Mouse (Mus musculus): ENCODE data around the gene Cog1. TPM values are rescaled to one million over a fixed set of nuclear protein-coding genes. Genes with fewer than 3 reads are reported as not detected.

The Cog1 gene
- total RNA-seq, 1 experiment = 19.1 TPM

GRCm38 (mm10) chr11:113627785-113628184, 21.2 kb upstream of the Cog1 start:
- Histone ChIP-seq H3K9ac (ENCODE audit: insufficient read depth, low read depth, low read length, poor library complexity, severe bottlenecking) (no peak overlapping the region), H3K27ac (ENCODE audit: insufficient read depth, low read depth, low read length, poor library complexity, severe bottlenecking) (no peak overlapping the region), H3K36me3 (ENCODE audit: control insufficient read depth, insufficient read depth, low read length, poor library complexity, severe bottlenecking) (no peaks in the 10 kb centered on the region), H3K9me3 (ENCODE audit: control insufficient read depth, insufficient read depth, low read depth, low read length) (no peaks in the 10 kb centered on the region), H3K4me1 (ENCODE audit: control insufficient read depth in 2 of 2, insufficient read depth in 2 of 2, low read length in 2 of 2, poor library complexity in 1 of 2) (no peaks in the 10 kb centered on the region), H3K4me3 (ENCODE audit: insufficient read depth in 1 of 2, low read depth in 1 of 2, low read length in 2 of 2, poor library complexity in 1 of 2, severe bottlenecking in 1 of 2) (no peak overlapping the region)
- DNase-seq (ENCODE audit: low read depth, low spot score) = no peak
- in situ Hi-C loops (cut with MboI; ENCODE audit: low sequenced_read_pairs in 2 of 2, unreplicated experiment in 2 of 2) = loop anchor here (5.0 to 25.0 kb wide), 3 partner anchors 333 to 450 kb away; no protein-coding TSS in a partner anchor
- no peak for TF ChIP-seq HCFC1 (IDR thresholded peaks at IDR 0.05; ENCODE audit: borderline replicate concordance, insufficient read depth, low read length)
- no peak for TF ChIP-seq ZC3H11A (IDR thresholded peaks at IDR 0.05; ENCODE audit: borderline replicate concordance, low read depth, low read length)
- no peak for TF ChIP-seq CHD2 (IDR thresholded peaks at IDR 0.05; ENCODE audit: low read depth, low read length)
- TF ChIP-seq MAFK (IDR thresholded peaks at IDR 0.05; ENCODE audit: insufficient read depth, low read depth, low read length) = no peak
- no peak for TF ChIP-seq ZNF384 (IDR thresholded peaks at IDR 0.05; ENCODE audit: low read depth, low read length)

DNA sequence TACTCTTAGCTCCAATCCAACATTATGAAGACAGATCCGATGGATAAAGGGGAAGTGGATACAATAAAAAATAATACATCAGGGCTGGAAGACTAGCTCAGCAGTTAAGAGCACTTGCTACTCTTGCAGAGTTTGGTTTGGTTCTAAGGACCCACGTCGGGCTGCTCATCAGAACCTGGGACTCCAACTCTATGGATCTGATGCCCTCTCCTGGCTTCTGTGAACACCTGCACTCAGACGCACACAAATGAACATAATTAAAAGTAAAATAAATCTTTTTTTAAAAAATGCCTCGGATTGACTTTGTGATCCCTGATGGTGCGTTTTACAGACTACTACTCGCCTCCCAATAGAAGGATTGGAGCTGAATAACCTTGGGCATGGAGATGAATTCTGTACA, 18.3 kb upstream of the Cog1 start:
- H3K27ac ChIP-seq (ENCODE audit: insufficient read depth, low read depth, low read length, poor library complexity, severe bottlenecking) = no peak overlapping the region
- no peak overlapping the region for H3K9ac ChIP-seq (ENCODE audit: insufficient read depth, low read depth, low read length, poor library complexity, severe bottlenecking)
- H3K4me1 ChIP-seq (ENCODE audit: control insufficient read depth in 2 of 2, insufficient read depth in 2 of 2, low read length in 2 of 2, poor library complexity in 1 of 2) = no peaks in the 10 kb centered on the region
- TF ChIP-seq ZC3H11A (IDR thresholded peaks at IDR 0.05; ENCODE audit: borderline replicate concordance, low read depth, low read length) = peak; percentile 59
- no peak for TF ChIP-seq HCFC1 (IDR thresholded peaks at IDR 0.05; ENCODE audit: borderline replicate concordance, insufficient read depth, low read length)
- in situ Hi-C loops (cut with MboI; ENCODE audit: low sequenced_read_pairs in 2 of 2, unreplicated experiment in 2 of 2) = loop anchor here in 1 of 2 experiments (25.0 kb wide), 1 partner anchor 443 kb away; no protein-coding TSS in a partner anchor
- no peak for DNase-seq (ENCODE audit: low read depth, low spot score)
- no peaks in the 10 kb centered on the region for H3K36me3 ChIP-seq (ENCODE audit: control insufficient read depth, insufficient read depth, low read length, poor library complexity, severe bottlenecking)
- H3K4me3 ChIP-seq (ENCODE audit: insufficient read depth in 1 of 2, low read depth in 1 of 2, low read length in 2 of 2, poor library complexity in 1 of 2, severe bottlenecking in 1 of 2) = no peak overlapping the region
- no peaks in the 10 kb centered on the region for H3K9me3 ChIP-seq (ENCODE audit: control insufficient read depth, insufficient read depth, low read depth, low read length)

DNA sequence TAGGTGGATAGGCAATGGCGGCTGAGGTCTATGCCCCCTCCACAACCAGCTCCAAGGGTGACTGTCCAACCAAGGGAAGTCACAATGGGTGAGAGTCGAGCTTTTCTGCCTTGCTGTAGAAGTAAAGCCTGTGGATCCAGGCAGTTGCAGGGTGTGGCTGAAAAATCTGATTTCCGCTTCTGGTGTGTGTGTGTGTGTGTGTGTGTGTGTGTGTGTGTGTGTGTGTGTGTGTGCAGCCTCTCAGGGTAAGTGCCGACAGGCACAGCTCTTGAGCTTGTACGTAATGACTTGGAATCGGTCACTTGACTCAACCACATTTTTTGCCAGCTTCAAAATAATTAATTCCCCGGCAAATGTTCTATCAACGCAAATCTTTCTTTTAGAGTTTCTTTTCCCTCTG, 17.7 kb upstream of the Cog1 start:
- in situ Hi-C loops (cut with MboI; ENCODE audit: low sequenced_read_pairs in 2 of 2, unreplicated experiment in 2 of 2) = loop anchor here in 1 of 2 experiments (25.0 kb wide), 1 partner anchor 444 kb away; no protein-coding TSS in a partner anchor

GRCm38 (mm10) chr11:113631862-113632261, 17.1 kb upstream of the Cog1 start:
- in situ Hi-C loops (cut with MboI; ENCODE audit: low sequenced_read_pairs in 2 of 2, unreplicated experiment in 2 of 2) = loop anchor here in 1 of 2 experiments (25.0 kb wide), 1 partner anchor 445 kb away; no protein-coding TSS in a partner anchor
- DNase-seq (ENCODE audit: low read depth, low spot score) = no peak

More for the DNA sequence above, 17.7 kb upstream of the Cog1 start:
- no peak overlapping the region for H3K4me3 ChIP-seq (ENCODE audit: insufficient read depth in 1 of 2, low read depth in 1 of 2, low read length in 2 of 2, poor library complexity in 1 of 2, severe bottlenecking in 1 of 2)
- H3K9me3 ChIP-seq (ENCODE audit: control insufficient read depth, insufficient read depth, low read depth, low read length) = no peaks in the 10 kb centered on the region
- no peak overlapping the region for H3K27ac ChIP-seq (ENCODE audit: insufficient read depth, low read depth, low read length, poor library complexity, severe bottlenecking)
- H3K4me1 ChIP-seq (ENCODE audit: control insufficient read depth in 2 of 2, insufficient read depth in 2 of 2, low read length in 2 of 2, poor library complexity in 1 of 2) = no peaks in the 10 kb centered on the region
- no peak overlapping the region for H3K9ac ChIP-seq (ENCODE audit: insufficient read depth, low read depth, low read length, poor library complexity, severe bottlenecking)
- TF ChIP-seq HCFC1 (IDR thresholded peaks at IDR 0.05; ENCODE audit: borderline replicate concordance, insufficient read depth, low read length) = no peak
- TF ChIP-seq ZNF384 (IDR thresholded peaks at IDR 0.05; ENCODE audit: low read depth, low read length) = no peak
- no peak for TF ChIP-seq ZC3H11A (IDR thresholded peaks at IDR 0.05; ENCODE audit: borderline replicate concordance, low read depth, low read length)
- no peak for TF ChIP-seq MAFK (IDR thresholded peaks at IDR 0.05; ENCODE audit: insufficient read depth, low read depth, low read length)
- no peak for TF ChIP-seq CHD2 (IDR thresholded peaks at IDR 0.05; ENCODE audit: low read depth, low read length)
- no peaks in the 10 kb centered on the region for H3K36me3 ChIP-seq (ENCODE audit: control insufficient read depth, insufficient read depth, low read length, poor library complexity, severe bottlenecking)
- DNase-seq (ENCODE audit: low read depth, low spot score) = no peak

DNA sequence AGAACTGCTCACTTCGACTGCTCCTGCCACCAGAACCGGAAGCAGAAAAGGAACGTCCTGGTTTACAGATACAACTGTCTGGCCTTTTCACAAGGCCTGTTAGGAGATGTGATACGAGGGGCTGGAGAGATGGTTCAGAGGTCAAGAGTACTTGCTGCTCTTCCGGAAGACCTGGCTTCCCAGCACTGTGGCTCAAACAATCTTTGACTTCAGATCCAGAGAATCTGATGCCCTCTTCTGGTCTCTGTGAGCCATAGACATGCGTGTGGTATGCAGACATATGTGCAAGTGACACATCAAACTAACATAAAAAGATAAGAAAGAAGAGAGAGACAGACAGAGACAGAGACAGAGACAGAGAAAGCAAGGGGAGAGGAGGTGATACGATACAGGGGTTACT, 16.7 kb upstream of the Cog1 start:
- DNase-seq (ENCODE audit: low read depth, low spot score) = no peak
- in situ Hi-C loops (cut with MboI; ENCODE audit: low sequenced_read_pairs in 2 of 2, unreplicated experiment in 2 of 2) = loop anchor here in 1 of 2 experiments (25.0 kb wide), 1 partner anchor 445 kb away; no protein-coding TSS in a partner anchor
- H3K9ac ChIP-seq (ENCODE audit: insufficient read depth, low read depth, low read length, poor library complexity, severe bottlenecking) = no peak overlapping the region
- peaks cover 5% of the 10 kb centered on the region; the same call in 1 of the 2 replicates for H3K9me3 ChIP-seq (ENCODE audit: control insufficient read depth, insufficient read depth, low read depth, low read length)
- H3K4me3 ChIP-seq (ENCODE audit: insufficient read depth in 1 of 2, low read depth in 1 of 2, low read length in 2 of 2, poor library complexity in 1 of 2, severe bottlenecking in 1 of 2) = no peak overlapping the region
- H3K27ac ChIP-seq (ENCODE audit: insufficient read depth, low read depth, low read length, poor library complexity, severe bottlenecking) = no peak overlapping the region
- no peak for TF ChIP-seq MAFK (IDR thresholded peaks at IDR 0.05; ENCODE audit: insufficient read depth, low read depth, low read length)
- no peak for TF ChIP-seq ZC3H11A (IDR thresholded peaks at IDR 0.05; ENCODE audit: borderline replicate concordance, low read depth, low read length)
- TF ChIP-seq HCFC1 (IDR thresholded peaks at IDR 0.05; ENCODE audit: borderline replicate concordance, insufficient read depth, low read length) = no peak
- no peak for TF ChIP-seq CHD2 (IDR thresholded peaks at IDR 0.05; ENCODE audit: low read depth, low read length)
- TF ChIP-seq ZNF384 (IDR thresholded peaks at IDR 0.05; ENCODE audit: low read depth, low read length) = no peak
- no peaks in the 10 kb centered on the region for H3K4me1 ChIP-seq (ENCODE audit: control insufficient read depth in 2 of 2, insufficient read depth in 2 of 2, low read length in 2 of 2, poor library complexity in 1 of 2)
- H3K36me3 ChIP-seq (ENCODE audit: control insufficient read depth, insufficient read depth, low read length, poor library complexity, severe bottlenecking) = no peaks in the 10 kb centered on the region

More at GRCm38 (mm10) chr11:113631862-113632261, 17.1 kb upstream of the Cog1 start:
- Histone ChIP-seq H3K36me3 (ENCODE audit: control insufficient read depth, insufficient read depth, low read length, poor library complexity, severe bottlenecking) (no peaks in the 10 kb centered on the region), H3K9me3 (ENCODE audit: control insufficient read depth, insufficient read depth, low read depth, low read length) (peaks cover 4% of the 10 kb centered on the region; the same call in 1 of the 2 replicates), H3K27ac (ENCODE audit: insufficient read depth, low read depth, low read length, poor library complexity, severe bottlenecking) (no peak overlapping the region), H3K9ac (ENCODE audit: insufficient read depth, low read depth, low read length, poor library complexity, severe bottlenecking) (no peak overlapping the region), H3K4me3 (ENCODE audit: insufficient read depth in 1 of 2, low read depth in 1 of 2, low read length in 2 of 2, poor library complexity in 1 of 2, severe bottlenecking in 1 of 2) (no peak overlapping the region), H3K4me1 (ENCODE audit: control insufficient read depth in 2 of 2, insufficient read depth in 2 of 2, low read length in 2 of 2, poor library complexity in 1 of 2) (no peaks in the 10 kb centered on the region)
- no peak for TF ChIP-seq ZC3H11A (IDR thresholded peaks at IDR 0.05; ENCODE audit: borderline replicate concordance, low read depth, low read length)
